Mouse (Mus musculus) thymus, postnatal 0 days (tissue): Measurements from ENCODE around the gene Pak1ip1. TPM values are rescaled to one million over a fixed set of nuclear protein-coding genes. Genes with fewer than 3 reads are reported as not detected.
"Not testable (repeated sequence)": the region's sequence is repeated elsewhere in the genome, so short reads cannot be mapped to it uniquely, and the experiment has no call there.

Source experiments
- DNase-seq: peaks from one replicate; pipeline ENCODE4 v3.0.0-alpha.2; 2015; ENCODE audit warnings: low spot score
- polyA plus RNA-seq: library from polyadenylated mRNA; unstranded; fragments of >200 nt; fragmentation: Nextera tagmentation; extraction: Ambion mirVana; gene quantifications from 2 replicates; pipeline ENCODE4 v1.2.1, GENCODE M21; 2015

The Pak1ip1 gene
- polyA plus RNA-seq: 85.4 and 90.9 TPM in 2 replicates

DNA sequence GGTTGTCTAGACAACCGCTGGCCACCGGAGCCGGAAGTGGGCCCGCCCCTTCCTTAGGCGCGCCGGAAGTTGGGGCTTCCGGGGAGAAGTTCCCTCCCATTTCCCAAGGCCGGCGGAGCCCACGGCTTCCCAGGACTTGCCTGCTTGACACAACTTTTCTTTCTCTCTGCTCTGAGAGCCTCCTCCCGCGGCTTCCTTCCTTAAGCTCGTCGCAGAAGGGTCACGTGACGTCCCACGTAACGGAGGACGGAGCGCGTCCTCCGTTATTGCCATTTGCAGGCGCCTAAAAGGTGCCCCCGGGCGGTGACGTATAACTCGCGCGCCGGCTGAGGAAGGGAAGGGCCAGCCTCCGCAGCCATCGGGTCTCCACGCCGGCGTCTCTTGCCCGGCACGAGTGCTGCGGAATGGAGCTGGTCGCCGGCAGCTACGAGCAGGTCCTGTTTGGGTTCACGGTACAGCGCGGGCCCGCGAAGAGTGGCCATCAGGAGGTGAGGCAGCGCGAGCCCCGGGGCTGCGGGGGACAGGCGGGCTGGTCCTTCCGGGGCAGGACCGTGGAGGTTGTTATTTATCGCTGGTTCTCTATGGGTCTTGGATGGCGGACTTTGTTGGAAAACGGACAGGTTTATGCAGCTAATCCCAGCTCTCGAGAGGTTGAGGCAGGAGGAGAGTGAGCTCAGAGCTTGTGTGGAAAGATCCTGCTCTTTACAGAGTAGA is at the start of gene Pak1ip1:
TSS of gene Pak1ip1 (plus strand) at position 98 of the 714 bp plus-strand sequence.
- DNase-seq: peak; percentile 91

DNA sequence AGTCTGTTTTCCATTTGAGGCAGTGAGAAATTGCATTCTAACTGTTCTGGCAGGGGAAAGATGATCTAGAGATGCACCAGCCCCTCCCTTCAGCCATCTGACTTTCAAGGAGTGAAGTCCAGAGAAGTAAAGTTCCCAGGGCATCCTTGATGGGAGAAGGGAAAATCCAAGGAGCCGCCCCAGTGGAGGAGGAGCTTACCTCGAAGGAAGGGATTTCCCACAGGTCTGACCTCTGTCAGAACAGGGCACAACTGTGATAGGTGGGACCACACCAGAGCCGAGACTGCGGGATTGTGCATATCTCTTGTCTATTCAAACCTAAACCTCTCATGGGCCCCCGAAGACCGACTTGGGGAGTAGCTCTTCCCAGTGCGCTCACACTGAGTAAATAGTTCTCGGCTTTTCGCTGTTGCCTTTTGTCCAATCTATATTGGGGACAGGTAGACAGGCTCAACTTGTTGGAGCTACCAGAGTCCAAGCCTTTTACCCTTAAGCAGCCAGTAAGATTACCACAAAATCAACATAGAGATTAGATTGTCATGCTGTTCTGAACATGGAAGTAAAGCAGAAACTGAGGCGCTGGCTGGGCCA is 49.3 kb upstream of the Pak1ip1 start:
- no peak for DNase-seq

DNA sequence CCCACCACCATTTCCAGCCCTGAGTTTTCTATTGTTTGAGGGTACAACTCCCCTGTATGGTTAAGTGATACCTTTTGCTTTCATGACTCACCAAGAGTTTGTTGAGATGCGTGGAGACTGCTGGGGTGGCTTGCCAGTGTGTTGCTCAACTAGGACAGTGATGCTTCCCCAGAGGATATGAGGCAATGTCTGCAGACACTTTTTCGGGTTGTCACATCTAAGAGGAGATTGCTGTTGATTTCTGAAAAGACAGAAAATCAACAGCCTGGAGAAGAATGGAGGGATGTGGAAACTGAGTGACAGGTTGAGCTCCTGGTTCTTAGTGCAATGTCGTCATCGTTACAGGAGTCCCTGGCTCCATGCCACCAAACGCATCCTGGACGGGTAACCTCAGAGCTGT is 47.6 kb upstream of the Pak1ip1 start:
- DNase-seq: no peak

DNA sequence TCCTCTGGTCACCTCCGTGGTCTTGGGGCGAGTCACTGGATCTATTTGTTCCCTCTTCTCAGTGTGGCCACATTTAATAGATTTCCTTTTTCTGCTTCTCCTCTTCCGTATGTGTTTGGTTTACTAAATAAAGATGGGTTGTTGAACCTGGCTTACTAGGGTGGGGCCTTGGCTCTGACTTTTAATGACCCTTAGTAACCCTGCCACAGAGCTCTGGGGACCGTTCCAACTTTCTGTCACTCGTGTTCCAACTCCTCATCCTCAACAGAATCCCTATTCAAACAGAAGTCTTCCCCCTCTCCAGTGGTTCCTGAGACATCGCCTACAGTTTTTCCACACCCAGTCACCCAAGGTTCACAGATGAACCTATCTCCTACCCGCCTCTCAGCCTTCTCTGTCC is 45.0 kb upstream of the Pak1ip1 start:
- no peak for DNase-seq

DNA sequence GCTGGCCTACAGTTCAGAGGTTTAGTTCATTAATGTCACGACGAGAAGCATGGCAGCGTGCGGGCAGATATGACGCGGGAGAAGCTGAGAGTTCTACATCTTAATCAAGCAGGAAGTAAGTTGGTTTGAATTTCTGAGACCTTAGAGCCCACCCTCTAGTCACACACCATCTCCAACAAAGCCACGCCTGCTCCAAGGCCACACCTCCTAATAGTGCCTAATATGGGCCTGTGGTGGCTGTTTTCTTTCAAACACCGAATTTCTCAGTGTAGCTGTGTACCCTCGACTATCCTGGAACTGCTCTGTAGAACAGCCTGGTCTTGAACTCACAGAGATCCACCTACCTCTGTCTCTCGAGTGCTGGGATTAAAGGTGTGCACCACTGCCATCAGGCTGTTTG is 33.2 kb upstream of the Pak1ip1 start:
- DNase-seq: no peak

DNA sequence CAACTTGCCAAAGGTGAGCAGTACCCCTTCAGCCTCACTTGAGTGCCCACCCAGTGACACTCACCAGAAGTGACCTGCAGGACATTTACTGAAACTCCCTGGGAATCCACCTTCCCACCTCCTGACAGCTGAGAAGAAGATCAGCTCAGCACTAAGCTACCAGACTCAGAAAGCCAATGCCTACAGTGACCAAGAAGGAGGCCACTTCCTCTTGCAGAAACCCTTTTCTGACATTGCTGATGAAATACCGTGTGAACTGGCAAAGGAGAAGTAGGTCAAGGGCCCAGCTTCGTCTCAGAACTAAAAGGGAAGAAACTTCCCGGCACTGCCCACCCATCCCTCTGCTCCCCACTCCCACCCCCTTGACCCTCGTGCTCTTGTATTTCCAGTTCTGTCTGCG is 32.3 kb upstream of the Pak1ip1 start:
- DNase-seq: peak; percentile 17

DNA sequence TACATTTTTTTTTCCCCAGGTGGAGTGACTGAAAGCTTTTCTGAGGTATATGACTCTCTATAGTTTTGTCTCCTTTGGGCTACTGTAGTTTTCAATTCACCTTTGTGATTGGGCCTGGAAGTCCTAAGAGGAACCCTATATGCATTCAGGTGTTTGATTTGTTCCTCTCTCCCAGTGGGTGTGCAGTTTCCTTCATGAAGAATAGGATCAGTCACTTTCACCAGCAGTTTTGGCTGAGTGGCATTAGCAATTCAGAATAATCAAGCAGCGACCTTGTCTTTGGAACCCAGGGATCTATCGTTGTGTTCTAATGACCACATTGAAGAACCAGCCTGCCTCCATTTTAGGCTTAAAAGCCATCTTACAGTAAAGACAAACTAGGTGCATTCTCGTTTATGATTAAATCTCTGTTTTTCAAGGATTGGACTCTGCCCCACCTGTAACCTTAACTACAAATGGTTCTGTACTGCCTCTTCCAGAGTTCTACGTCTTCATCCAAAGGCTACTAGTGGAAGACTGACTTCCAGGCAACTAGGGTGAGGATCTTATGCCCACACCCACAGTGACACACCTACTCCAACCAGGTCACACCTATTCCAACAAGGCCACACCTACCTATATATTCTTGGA is 30.9 kb upstream of the Pak1ip1 start:
- no peak for DNase-seq

DNA sequence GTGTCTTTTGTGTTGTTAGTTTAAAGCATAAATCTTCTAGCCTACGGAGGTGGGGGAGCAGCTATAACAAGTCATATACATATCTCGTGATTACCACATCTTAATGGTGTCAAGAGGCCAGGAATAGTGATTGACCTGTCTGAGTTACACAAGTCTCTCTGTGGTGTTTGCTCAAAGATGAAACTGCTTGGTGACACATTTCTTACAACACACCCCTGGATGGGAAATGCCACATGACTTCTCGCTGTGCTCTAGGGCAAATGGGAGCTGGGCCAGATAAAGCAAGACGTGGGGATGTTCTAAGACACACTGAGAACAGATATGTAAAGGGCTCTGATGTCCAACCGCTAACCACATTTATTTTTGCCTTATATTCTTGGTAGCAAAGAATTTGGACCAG is 29.6 kb upstream of the Pak1ip1 start:
- no peak for DNase-seq

DNA sequence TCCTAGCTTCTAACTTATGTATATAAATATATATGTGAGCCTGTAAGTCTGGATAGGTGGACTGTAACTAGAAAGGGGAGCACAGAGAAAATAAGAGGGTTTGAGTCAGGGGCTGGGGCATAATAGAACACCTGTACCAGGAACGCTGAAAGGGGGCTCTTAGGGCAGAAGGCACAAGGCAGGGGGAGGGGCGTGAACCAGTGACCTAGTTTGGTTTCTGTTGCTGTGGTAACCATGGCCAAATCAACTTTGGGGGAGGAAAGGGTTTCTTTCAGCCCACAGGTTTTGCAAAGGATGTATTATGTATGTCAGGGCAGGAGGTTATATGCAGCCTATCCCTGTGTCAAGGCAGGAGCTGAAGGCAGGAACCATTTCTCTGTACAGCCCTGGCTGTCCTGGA is 29.0 kb upstream of the Pak1ip1 start:
- DNase-seq: peak; percentile 92

DNA sequence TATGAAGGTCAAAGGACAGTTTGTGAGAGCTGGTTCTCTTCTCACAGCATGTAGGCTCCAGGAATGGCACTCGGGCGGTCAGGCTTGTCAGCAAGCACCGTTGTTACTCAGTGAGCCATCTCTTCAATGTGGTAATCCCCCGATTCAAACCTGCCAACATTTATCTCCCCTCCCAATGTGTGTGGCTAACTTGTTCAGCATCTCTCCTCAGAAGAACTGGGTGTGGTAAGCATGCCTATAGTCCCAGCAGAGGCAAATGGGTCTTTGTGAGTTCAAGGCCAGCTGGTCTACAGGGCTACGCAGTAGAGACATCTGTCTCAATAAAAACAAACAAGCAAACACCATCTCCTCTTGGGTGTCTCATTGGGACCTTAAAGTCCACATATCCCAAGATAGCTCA is 27.8 kb upstream of the Pak1ip1 start:
- peak; percentile 7 for DNase-seq

DNA sequence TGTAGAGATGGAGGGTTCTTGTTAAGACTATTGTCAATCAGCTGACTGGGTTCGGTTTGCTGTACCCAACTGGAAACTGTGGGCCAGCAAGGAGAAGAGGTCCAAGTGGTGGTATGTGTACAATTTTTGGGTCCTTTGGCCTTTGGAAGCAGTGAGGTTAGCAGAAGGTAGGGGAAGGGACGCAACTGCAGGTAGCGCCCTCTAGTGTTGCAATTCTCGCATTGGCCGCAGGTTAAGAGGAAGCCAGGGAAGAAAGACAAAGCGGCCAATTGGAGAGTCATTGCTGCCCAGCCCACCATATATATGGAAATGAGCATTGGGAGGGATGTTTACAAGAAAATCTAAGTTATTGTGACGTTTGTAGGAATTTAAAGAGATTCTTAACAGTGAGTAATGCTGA is 23.2 kb upstream of the Pak1ip1 start:
- DNase-seq: peak; percentile 73

DNA sequence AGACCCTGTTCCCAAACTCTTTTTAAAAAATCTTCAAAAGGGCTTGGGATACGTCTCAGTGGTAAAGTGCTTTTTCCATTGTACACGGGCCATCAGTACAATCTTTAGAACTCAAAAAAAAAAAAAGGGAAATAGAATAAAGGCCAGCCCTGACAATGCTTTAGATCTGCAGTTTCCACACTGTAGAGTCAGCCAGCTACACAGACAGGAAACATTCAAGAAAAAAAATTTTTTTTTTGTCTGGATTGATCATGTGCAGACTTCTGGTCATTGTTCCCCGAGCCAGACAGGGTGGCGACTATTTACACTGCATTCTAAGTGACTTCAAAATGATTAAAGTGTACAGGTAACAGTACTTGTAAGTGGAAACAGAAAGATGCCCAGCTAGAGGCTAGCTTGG is 22.2 kb upstream of the Pak1ip1 start:
- no peak for DNase-seq

DNA sequence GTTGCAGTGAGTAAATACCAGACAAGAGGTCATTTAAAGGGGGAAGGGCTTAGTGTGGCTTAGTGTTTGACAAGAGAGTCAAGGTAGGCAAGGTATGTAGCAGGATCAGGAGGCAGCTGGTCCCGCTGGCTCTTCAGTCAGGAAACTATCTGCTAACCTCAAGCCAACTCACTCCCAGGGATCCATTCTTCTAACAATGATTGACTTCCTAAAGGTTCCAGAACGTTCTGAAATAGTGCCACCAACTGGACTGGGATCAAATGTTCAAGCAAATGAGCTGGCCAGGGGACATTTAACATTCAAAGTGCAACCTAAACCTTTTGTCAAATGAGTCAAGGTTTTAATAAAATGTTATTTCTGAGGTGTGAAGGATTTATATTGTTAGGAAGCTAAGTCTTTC is 21.5 kb upstream of the Pak1ip1 start:
- DNase-seq: no peak

DNA sequence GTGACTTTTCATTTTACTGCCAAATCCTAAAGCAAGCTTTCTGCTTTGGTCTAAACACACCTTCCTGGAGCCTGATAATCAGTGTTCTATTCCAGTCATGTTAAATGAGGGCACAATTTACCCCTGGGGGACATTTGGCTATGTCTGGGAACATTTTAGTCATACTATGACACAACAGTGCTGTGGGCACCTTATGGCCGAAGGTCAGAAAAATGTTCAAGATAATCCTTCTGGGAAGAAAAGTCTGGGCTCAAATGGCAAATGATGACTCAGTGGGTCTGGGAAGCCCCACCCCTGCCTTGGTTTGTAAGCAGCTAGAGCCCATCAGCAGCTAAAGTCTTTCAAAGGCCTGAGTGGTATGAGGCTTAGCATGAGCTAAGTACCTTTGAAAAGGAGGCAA is 18.1 kb upstream of the Pak1ip1 start:
- DNase-seq: no peak

DNA sequence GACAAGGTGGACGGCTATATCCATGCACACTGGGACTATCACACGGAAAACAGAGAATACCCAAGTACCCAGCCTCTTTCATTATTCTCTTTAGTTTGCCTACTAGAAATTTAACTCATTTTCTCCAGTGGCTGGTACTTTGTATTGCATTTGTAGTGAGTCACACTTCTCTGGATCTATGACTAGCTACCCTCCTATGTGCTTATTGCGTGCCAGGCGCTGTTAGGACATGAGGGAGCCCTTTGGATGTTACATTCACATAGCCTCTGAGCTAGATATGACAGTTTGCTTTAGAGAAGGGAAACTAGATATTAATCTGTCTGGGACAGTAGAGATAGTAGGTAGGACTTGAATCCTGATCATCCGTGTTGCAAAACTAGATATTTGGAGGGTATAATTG is 14.7 kb upstream of the Pak1ip1 start:
- DNase-seq: no peak

DNA sequence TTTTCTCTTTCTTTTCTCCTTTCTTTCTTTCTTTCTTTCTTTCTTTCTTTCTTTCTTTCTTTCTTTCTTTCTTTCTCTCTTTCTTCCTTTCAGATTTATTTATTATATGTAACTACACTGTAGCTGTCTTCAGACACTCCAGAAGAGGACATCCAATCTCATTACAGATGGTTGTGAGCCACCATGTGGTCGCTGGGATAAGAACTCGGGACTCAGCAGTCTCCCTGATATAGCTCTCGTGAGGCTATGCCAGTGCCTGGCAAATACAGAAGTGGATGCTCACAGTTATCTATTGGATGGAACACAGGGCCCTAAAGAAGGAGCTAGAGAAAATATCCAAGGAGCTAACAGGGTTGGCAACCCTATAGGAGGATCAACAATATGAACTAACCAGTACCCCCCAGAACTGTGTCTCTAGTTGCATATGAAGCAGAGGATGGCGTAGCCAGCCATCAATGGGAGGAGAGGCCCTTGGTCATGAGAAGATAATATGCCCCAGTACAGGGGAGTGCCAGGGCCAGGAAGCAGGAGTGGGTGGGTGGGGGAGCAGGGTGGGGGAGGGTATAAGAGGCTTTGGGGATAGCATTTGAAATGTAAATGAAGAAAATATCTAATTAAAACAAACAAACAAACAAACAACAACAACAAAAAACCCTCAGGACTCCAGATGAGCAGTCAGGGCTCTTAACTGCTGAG is 13.1 kb upstream of the Pak1ip1 start:
- not testable (repeated sequence) for DNase-seq

DNA sequence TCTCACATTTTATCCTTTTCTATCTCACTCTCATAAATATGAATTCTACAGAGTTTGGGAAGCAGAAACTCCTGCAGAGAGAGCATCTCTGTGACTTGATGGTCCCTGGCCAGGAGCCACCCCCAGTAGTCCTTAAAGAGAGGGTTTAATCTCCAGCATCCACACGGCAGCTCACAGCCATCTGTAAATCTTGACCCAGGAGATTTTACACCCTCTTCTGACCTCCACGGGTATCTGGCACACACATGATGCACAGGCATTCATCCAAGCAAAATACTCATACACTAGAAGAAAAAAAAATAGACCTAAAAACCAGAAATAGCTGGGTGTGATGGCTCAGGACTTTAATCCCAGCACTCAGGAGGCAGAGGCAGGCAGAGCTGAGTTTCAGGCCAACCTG is 12.4 kb upstream of the Pak1ip1 start:
- no peak for DNase-seq

DNA sequence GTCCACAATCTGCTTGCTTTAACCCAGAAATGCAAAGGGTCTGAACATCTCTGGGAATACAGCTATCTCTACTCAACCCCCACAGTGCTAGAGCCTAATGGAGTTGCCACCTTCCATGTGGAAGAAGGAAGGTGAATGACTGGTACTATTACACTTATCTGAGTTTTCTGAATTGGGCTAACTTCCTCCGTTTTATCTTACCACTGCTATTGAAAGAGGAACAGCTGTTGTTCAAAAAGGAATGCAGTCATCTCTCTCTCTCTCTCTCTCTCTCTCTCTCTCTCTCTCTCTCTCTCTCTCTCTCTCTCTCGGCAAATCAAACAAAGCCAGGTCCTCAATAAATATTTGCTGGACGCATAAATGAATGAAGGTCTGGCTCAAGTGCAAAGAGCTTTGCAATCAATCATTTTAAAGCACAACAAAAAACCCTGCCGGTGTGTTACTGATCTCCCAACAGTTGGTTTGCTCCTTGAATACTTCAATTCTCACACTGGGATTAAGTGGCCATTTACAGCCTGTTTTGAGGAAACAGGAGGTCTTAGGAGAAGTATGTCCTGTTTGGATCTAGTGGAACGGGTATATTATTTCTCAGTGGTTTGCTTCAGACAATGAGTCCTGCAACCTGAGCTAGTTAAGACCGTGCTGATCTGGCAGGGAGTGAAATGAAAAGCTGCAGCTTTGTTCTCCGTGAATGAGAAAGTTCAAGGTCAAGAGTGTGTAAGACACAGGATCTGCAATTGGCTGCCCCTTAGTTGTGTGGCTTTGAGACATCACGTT is 6.1 kb upstream of the Pak1ip1 start:
- DNase-seq: no peak

DNA sequence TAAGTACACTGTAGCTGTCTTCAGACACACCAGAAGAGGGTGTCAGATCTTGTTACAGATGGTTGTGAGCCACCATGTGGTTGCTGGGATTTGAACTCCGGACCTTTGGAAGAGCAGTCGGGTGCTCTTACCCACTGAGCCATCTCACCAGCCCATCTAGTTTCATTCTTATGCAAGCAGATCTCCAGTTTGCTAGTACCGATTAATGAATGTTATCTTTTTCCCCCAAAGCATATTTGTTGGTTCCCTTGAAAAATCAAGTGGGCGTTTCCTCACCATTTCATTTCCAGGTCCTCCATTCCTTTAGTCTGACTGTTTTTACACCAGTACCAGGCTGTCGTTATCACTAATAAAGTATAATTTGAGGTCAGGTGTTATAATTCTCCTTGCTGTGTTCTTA is 2.3 kb upstream of the Pak1ip1 start:
- not testable (repeated sequence) for DNase-seq

DNA sequence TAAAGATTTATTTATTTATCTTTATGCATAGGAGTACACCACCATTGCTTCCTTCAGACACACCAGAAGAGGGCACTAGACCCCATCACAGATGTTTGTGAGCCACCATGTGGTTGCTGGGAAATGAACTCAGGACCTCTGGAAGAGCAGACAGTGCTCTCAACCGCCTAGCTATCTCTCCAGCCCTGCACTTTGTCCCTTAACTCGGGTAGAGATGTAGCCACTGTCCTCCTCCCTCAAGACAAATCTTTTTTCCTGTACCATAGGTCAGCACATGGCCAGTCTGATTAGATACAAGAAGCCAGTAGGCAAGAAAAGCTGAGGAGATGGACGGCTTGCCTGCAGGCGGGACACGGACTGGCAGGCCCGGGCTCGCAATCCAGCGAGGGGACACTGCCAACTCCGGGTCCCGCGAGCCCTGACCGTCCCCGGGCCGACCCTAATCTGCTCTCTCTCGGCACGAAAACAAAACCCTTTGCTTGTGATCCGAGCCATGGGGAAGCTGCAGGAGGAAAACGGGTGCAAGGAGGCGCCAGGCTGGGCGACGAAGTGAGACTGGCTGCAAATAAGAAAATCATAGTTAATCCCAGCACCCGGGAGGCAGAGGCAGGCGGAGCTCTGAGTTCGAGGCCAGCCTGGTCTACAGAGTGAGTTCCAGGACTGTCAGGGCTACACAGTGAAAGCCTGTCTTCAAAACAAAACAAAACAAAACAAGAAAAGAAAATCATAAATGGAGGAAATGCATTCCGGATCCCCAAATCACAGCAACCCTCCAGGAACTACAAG is 490 bp upstream of the Pak1ip1 start:
- no peak for DNase-seq

DNA sequence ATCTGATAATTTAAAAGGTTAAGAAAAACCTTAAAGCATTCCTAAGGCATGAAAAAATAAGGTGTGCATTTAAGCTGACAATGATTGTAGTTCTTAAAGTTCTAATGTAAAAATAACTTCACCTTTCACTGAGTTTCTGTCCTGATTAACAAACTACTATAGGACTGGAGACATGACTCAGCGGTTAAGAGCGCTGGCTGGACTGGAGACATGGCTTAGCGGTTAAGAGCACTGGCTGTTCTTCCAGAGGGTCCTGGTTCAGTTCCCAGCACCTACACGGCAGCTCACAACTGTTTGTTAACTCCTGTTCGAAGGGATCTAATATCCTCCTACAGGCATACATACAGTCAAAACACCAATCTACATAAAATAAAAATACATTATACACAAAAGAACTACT is 1.2 kb downstream of the Pak1ip1 start:
- no peak for DNase-seq
